Mouse (Mus musculus): Measurements from ENCODE around the gene Itga10. TPM values are rescaled to one million over a fixed set of nuclear protein-coding genes. Genes with fewer than 3 reads are reported as not detected.

Gene Itga10
- total RNA-seq (2023): 1 to 10 TPM; 1.4 to 2.3 TPM

DNA sequence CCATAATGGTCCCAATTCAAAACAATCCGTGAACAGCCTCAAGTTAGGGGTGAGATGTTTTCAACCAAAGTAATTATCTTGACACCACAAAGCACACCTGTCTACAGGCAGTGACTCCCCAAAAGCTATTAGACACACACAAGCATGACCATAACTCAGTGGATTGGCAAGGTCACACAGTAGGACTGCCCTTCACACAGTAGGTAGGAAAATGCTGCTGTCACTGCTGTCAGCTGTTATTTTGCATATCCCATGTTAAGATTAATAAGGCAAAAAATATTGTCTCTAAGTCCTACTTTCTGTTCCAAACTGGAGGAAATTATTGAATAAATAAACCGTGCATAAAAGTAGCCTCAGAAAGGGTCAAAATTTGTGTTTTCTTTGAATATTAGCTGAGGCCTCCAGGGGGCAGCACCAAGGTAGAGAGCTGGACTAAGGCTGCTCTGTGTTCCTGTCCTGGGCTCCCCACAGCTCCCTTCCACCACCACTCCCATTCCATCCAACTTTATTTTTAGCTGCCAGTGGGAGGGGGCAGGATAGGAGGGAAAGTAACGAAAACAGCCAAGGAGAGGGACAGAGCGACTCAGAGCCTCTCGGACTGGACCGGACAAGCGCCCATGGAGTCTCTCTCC lies at the start of gene Itga10:
Gene Itga10 (plus strand): TSS at position 567 of the 632 bp plus-strand sequence.

DNA sequence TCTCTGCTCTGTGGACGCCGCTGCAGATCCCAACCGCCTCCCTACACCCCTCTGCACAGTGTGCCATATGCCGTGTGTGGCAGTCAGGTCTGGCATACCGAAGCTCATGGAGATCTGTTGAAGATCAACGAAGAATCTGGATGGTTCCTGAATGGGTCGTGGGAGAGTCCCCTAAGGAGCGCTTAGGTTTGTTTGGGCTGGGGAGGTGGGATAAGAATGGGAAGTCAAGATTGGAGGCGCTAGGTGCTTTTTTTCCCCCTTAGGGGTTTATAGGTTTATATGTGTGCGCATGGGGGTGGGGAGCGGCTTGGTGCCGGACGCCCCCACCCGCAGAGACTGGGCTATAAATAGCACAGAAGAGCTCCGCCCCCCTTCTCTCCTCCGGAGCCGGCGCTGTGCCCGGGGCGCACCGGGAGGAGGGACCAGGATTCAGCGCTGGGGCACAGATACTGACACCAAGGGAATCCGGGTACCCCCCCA lies 49.1 kb upstream of the Itga10 start, which contains the start of gene Ankrd34a:
Gene Ankrd34a (plus strand): TSS at position 409 of the 480 bp plus-strand sequence.

DNA sequence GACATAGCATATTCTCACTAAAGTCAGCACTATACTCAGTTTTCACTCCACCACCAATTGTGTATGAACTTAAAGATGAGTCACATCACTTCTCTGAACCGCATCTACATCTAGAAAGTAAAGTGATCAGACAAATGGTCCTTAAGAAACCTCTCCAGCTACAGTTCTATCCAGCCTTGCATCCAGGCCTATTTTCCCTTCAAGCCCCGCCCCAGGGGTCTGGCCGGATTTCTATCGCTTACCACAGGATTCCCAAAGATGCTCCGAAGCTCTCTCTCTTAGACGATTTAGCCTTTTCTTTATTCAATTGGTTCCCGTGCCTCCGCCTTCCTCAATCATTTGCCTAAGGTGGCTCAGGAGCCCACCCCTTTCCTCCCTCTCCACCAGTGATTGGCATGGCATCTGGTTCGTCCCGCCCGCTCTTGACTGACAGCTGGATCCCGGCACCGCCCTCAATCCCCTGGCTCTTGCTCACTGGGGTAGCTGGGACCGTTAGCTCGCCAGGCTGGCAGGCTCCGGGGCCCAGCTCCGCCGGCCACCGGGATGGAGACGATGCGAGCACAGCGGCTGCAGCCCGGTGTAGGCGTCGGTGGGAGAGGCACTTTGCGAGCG lies 44.6 kb upstream of the Itga10 start, which contains the start of gene Lix1l:
Gene Lix1l (plus strand): TSS at position 511 of the 612 bp plus-strand sequence.

DNA sequence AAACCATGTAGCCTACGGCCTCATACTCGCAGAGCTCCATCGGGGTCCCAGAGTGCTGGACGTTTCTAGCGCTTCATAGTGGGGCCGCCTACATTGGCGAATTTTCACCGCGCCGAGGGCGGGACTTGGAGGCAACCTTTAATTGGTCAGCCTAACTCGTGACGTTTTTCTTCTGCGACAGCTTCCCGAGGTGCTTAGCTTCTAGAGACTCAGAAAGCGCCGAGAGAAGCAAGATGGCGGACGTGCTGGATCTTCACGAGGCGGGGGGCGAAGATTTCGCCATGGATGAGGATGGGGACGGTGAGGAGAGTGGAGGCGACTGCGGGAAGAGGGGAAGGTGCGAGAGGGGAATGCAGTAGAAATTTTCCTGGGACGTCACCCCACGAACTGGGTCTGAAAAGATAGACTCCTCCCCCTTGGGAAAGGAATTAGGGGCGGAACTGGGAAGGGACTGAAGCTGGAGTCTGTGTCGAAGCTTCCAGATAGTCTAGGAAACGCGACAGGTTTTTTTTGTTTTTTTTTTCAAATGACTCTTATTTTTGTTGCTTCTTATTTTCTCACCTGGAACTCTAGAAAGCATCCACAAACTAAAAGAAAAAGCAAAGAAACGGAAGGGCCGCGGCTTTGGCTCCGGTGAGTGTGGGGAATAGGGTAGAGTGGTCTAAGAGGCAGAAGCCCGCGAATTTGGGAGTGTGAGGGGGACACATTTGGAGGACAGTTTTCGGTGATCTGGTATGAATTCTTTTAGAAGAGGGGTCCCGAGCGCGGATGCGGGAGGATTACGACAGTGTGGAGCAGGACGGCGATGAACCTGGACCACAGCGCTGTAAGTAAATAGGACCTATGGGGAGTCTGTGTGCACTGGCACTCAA lies 15.4 kb upstream of the Itga10 start, which contains the start of gene Rbm8a:
Gene Rbm8a (plus strand): TSS at position 205 of the 872 bp plus-strand sequence.

DNA sequence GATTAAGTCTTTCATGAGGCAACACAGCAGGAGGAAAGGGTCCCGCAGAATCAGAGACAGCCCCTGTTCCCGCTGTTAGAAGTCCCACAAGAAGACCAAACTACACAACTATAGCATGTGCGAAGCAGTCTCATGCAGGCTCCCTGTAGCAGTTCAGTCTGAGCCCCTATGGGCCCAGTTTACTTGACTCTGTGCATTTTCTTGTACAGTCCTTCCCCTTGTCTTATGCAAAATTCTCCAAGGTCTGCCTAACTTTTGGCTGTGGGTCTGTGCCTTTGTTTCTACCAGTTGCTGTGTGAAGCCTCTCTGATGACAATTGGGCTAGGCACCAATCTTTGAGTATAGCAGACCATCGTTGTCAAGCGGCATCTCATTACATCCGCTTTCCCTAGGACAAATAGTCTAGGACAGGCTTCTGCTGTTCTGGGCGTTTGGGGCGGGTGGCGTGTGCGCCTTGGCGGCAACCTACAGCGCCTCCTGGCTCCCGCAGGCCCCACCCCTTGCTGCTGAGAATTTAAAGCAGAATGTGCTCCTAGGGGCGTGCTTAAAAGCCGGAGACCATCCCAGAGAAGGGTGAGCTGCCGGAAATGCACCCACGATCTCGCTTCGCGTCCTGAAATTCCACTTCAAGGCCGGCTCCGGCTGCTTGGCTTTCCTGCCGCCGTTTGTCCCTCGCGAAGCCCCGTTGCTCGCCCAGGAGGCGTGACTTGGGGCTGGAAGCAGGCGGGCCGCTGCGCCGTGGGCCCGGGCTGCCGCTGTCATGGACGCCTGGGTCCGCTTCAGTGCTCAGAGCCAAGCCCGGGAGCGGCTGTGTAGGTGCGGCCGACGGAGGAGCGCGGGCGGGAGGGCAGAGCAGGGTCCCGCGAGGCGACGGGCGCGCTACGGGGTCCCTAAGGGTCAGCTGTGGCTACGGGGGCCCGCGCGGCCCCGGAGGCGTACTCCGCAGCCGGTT lies 10.2 kb upstream of the Itga10 start, which contains the start of the genes Pex11b and Gm42957:
Gene Pex11b (plus strand): TSS at position 449 of the 952 bp plus-strand sequence.
Gene Gm42957 (plus strand): TSS at position 547 of the 952 bp plus-strand sequence.

DNA sequence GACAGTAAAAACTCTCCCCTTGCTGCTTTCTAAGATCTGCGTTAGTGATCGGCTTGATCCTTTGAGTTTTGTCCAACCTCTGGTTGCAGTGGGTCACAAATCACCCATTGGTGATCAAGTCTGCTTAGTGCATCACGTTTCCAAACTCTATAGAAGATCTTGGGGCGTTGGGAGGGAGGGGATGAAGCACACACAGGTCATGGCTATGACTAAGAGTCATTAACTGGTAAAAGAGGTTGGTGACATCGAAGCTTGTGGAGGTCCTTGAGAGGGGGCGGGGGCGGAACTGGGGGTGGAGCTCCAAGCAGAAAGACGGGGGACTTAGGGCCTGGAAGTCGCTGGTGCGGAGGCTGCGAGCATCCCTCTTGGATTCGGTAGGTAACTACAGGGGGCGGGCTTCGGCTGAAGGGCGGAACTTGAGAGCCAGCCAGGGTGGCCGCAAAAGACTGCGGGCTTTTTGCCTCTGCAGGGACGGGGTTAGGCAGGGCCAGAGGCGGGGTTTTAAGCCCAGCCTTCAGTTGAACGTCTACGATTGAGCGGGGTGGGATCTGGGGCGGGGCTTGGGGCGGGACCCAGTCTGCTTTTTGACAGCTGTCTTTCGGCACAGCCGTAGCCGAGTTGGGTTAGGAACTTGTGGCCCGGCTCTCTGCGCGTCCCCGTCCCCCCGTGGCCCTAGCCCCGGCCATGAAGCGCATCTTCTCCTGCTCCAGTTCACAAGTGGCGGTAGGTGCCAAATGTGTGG lies 24.5 kb downstream of the Itga10 start, which contains the start of gene Ankrd35:
Gene Ankrd35 (plus strand): TSS at position 405 of the 742 bp plus-strand sequence.

DNA sequence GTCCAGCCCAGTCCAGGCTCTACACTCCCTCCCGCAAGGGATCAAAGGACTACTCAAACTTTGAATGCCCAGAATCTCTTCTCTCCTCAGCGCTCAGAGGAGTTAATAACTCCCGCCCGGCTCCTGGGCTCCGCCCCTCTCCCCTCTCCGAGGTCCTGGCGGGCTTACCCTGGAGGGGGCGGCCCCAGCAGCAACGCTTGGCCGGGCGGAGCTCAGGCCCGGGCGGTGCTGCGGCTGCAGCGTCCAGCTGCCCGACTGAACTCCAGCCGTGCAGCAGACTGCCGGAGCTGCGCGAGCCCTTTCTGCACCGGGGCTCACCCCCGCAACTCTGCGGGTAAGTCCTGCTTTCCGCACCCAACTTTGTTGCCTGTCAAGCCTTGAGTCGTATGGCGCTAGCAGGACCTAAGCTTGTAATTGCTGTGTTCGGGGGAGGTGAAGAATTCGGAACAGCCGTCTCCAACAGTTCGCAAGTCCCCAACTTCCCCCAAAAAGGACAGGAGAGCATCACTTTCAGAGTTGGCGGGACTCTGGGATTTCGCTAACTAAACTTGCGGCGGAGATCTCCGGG lies 50.9 kb downstream of the Itga10 start, which contains the start of gene Pias3:
Gene Pias3 (plus strand): TSS at position 187 of the 568 bp plus-strand sequence.

DNA sequence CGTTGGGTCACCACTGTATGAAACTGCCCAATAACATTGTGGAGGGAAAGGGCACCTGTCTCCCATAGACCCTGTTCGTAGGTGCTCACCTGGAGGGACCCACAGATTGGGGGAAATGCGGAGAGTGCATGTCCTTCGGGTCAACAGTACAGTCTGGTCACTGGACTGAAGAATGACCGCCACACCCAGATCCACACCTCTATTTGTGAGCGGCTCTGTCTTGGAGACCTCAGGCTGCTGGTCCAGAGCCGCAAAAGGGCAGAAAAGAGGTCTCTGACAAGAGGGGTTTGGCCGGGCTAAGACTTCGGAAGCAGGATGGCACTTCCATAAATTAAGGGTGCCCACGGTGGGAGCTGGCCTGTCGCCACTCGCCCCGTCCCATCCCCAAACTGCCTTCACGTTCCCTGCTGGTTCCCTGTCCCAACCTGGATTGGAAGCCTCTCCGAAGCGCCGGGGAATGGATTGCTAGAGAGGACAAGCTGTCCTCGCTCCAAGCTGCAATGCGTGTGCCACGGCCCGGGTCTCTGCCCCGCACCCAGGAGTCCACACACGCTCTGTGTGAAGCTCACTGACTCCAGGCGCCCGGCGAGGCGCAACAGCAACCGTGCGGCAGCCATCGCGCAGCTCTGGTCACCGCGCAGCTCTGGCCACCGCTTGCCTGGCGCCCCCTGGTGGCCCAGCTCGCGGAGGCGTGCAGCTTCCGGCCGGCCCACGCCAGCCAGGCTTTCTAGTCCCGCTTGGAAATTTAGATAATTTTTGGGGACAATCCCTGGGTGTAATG lies 62.7 kb downstream of the Itga10 start, which contains the start of gene Nudt17:
Gene Nudt17 (minus strand): TSS at position 660 of the 781 bp plus-strand sequence.

Other genes with a start within 250 kb of the Itga10 start
- gene BC107364, start 193.3 kb upstream of the Itga10 start, total RNA-seq (2023): not detected
- not detected for gene Hfe2, start 120.4 kb upstream of the Itga10 start, total RNA-seq (2023)
- 100 to 1,000 TPM; 413 to 415 TPM for gene Txnip, start 87.6 kb upstream of the Itga10 start, total RNA-seq (2023)
- gene Gm16253, start 68.6 kb upstream of the Itga10 start, total RNA-seq (2023): not detected
- 10 to 100 TPM; 26.4 to 27.8 TPM for gene Polr3gl, start 51.4 kb upstream of the Itga10 start, total RNA-seq (2023)
- gene Ankrd34a, start 48.9 kb upstream of the Itga10 start, total RNA-seq (2023): not detected
- 1 to 10 TPM; 1.7 to 2.1 TPM for gene Lix1l, start 44.4 kb upstream of the Itga10 start, total RNA-seq (2023)
- gene Rbm8a, start 15.7 kb upstream of the Itga10 start, total RNA-seq (2023): 10 to 100 TPM; 65.6 to 86.9 TPM
- gene Pex11b, start 10.2 kb upstream of the Itga10 start, total RNA-seq (2023): 10 to 100 TPM; 27.2 to 27.4 TPM
- gene Gm42957, start 10.1 kb upstream of the Itga10 start, total RNA-seq (2023): not detected
- gene Ankrd35, start 24.5 kb downstream of the Itga10 start, total RNA-seq (2023): not detected
- gene Pias3, start 50.8 kb downstream of the Itga10 start, total RNA-seq (2023): 10 to 100 TPM; 30.4 to 43.8 TPM
- gene Nudt17, start 63.0 kb downstream of the Itga10 start, total RNA-seq (2023): 1 to 10 TPM; 3.1 to 3.5 TPM
- 10 to 100 TPM; 46.0 to 48.7 TPM for gene Polr3c, start 82.0 kb downstream of the Itga10 start, total RNA-seq (2023)
- 10 to 100 TPM; 68.7 to 72.3 TPM for gene Rnf115, start 82.1 kb downstream of the Itga10 start, total RNA-seq (2023)
- gene Pdzk1, start 183.7 kb downstream of the Itga10 start, total RNA-seq (2023): not detected
- not detected for gene Cd160, start 183.8 kb downstream of the Itga10 start, total RNA-seq (2023)